Mouse (Mus musculus) embryonic facial prominence, embryonic 15.5 days (tissue): ENCODE measurements at regions not wholly inside any gene's neighbourhood (a gene's known extent, or its start where the extent isn't known, plus 50 kb on each side); places are given as distances from the start of the nearest gene placed in this dataset.

Experiments
- ATAC-seq: fragments of 200-750 bp; cut with Nextera tagmentation; 2 replicates; pipeline ENCODE4 v1.8.0; 2017; ENCODE audit warnings: low read depth, moderate TSS enrichment; ENCODE audit not compliant: insufficient number of reproducible peaks, low FRiP score, low TSS enrichment
- H3K27ac ChIP-seq: fragments of 300-500 bp; sonication (generic); replicated peaks from 2 replicates; pipeline ENCODE4 v1.5.1; 2015; ENCODE audit warnings: mild to moderate bottlenecking, inconsistent platforms
- H3K27me3 ChIP-seq: fragments of 300-500 bp; sonication (generic); 2 replicates; pipeline ENCODE4 v1.6.1; 2015; ENCODE audit warnings: inconsistent platforms
- H3K36me3 ChIP-seq: fragments of 300-500 bp; sonication (generic); 2 replicates; pipeline ENCODE4 v1.6.1; 2015; ENCODE audit warnings: mild to moderate bottlenecking, inconsistent platforms
- H3K4me1 ChIP-seq: fragments of 300-500 bp; sonication (generic); 2 replicates; pipeline ENCODE4 v1.6.1; 2015; ENCODE audit warnings: inconsistent platforms
- H3K4me2 ChIP-seq: fragments of 300-500 bp; sonication (generic); replicated peaks from 2 replicates; pipeline ENCODE4 v1.6.1; 2015; ENCODE audit warnings: mild to moderate bottlenecking, inconsistent platforms
- H3K4me3 ChIP-seq: fragments of 300-500 bp; sonication (generic); replicated peaks from 2 replicates; pipeline ENCODE4 v1.5.1; 2015; ENCODE audit warnings: mild to moderate bottlenecking, inconsistent platforms
- H3K9ac ChIP-seq: fragments of 300-500 bp; sonication (generic); 2 replicates; pipeline ENCODE4 v1.6.1; 2015; ENCODE audit warnings: inconsistent platforms
- H3K9me3 ChIP-seq: fragments of 300-500 bp; sonication (generic); replicated peaks from 2 replicates; pipeline ENCODE4 v1.6.1; 2016; ENCODE audit warnings: inconsistent platforms
- WGBS: fragments of 180-500 bp; shearing (Covaris S2); methylation state at CpG from one replicate; pipeline ENCODE4 v1.1.7; 2015; 5-methylcytosine and 5-hydroxymethylcytosine counted together

GRCm38 (mm10) chr2:64534344-64534743 is 436.5 kb upstream of the Fign start:
- no peaks in the 10 kb centered on the region for H3K36me3 ChIP-seq
- H3K27me3 ChIP-seq, result no peaks in the 10 kb centered on the region
- ATAC-seq, result no peak
- H3K27ac ChIP-seq, result no peak overlapping the region
- H3K9me3 ChIP-seq, result no peaks in the 10 kb centered on the region
- no peak overlapping the region for H3K9ac ChIP-seq
- no peak overlapping the region for H3K4me3 ChIP-seq
- WGBS, result 46% methylated on average over 2 of the region's 2 CpGs
- no peaks in the 10 kb centered on the region for H3K4me1 ChIP-seq
- peak overlapping the region; percentile 8; the same call in 1 of the 2 replicates for H3K4me2 ChIP-seq

- no peak for ATAC-seq
- H3K4me1 ChIP-seq, result no peaks in the 10 kb centered on the region
- H3K9me3 ChIP-seq, result no peaks in the 10 kb centered on the region
- no peak overlapping the region for H3K4me3 ChIP-seq
- H3K27me3 ChIP-seq, result no peaks in the 10 kb centered on the region
- no peaks in the 10 kb centered on the region for H3K36me3 ChIP-seq
- H3K9ac ChIP-seq, result no peak overlapping the region
- H3K27ac ChIP-seq, result no peak overlapping the region
- H3K4me2 ChIP-seq, result no peak overlapping the region
- 38% methylated on average over 3 of the region's 3 CpGs for WGBS
Measured at GRCm38 (mm10) chr2:64522722-64523121, 424.9 kb upstream of the Fign start.

- Histone ChIP-seq H3K36me3 (no peaks in the 10 kb centered on the region), H3K4me3 (no peak overlapping the region), H3K27ac (no peak overlapping the region), H3K4me2 (no peak overlapping the region), H3K27me3 (no peaks in the 10 kb centered on the region), H3K9ac (no peak overlapping the region), H3K4me1 (no peaks in the 10 kb centered on the region), H3K9me3 (no peaks in the 10 kb centered on the region)
- WGBS, result 52% methylated on average over 3 of the region's 3 CpGs
- ATAC-seq, result no peak
Measured at GRCm38 (mm10) chr2:64522233-64522632, 424.4 kb upstream of the Fign start.

GRCm38 (mm10) chr2:64495725-64496124 is 397.9 kb upstream of the Fign start:
- Histone ChIP-seq H3K4me3 (no peak overlapping the region), H3K4me2 (no peak overlapping the region), H3K9ac (no peak overlapping the region), H3K4me1 (no peaks in the 10 kb centered on the region), H3K9me3 (no peaks in the 10 kb centered on the region), H3K27me3 (no peaks in the 10 kb centered on the region), H3K27ac (no peak overlapping the region), H3K36me3 (no peaks in the 10 kb centered on the region)
- no peak for ATAC-seq

- ATAC-seq, result no peak
- H3K4me1 ChIP-seq, result no peaks in the 10 kb centered on the region
- no peak overlapping the region for H3K9ac ChIP-seq
- no peaks in the 10 kb centered on the region for H3K36me3 ChIP-seq
- WGBS, result 75% methylated on average over 12 of the region's 12 CpGs
- no peak overlapping the region for H3K27ac ChIP-seq
- no peaks in the 10 kb centered on the region for H3K27me3 ChIP-seq
- no peaks in the 10 kb centered on the region for H3K9me3 ChIP-seq
- H3K4me3 ChIP-seq, result no peak overlapping the region
- no peak overlapping the region for H3K4me2 ChIP-seq
Measured at GRCm38 (mm10) chr2:64466412-64466970, 368.7 kb upstream of the Fign start.

GRCm38 (mm10) chr2:64462466-64463114 is 364.8 kb upstream of the Fign start:
- H3K36me3 ChIP-seq, result no peaks in the 10 kb centered on the region
- no peaks in the 10 kb centered on the region for H3K9me3 ChIP-seq
- no peak overlapping the region for H3K27ac ChIP-seq
- 48% methylated on average over 8 of the region's 8 CpGs for WGBS
- H3K4me3 ChIP-seq, result no peak overlapping the region
- peak; percentile 43; the same call in 1 of the 2 replicates for ATAC-seq
- H3K9ac ChIP-seq, result no peak overlapping the region
- no peaks in the 10 kb centered on the region for H3K4me1 ChIP-seq
- no peaks in the 10 kb centered on the region for H3K27me3 ChIP-seq
- H3K4me2 ChIP-seq, result no peak overlapping the region

- 73% methylated on average over 11 of the region's 11 CpGs for WGBS
- Histone ChIP-seq H3K9me3 (no peaks in the 10 kb centered on the region), H3K27me3 (no peaks in the 10 kb centered on the region), H3K9ac (no peak overlapping the region), H3K4me3 (no peak overlapping the region), H3K27ac (no peak overlapping the region), H3K4me1 (no peaks in the 10 kb centered on the region), H3K4me2 (no peak overlapping the region), H3K36me3 (no peaks in the 10 kb centered on the region)
- no peak for ATAC-seq
Measured at GRCm38 (mm10) chr2:64462041-64462440, 364.2 kb upstream of the Fign start.

GRCm38 (mm10) chr2:64461636-64462035 is 363.8 kb upstream of the Fign start:
- Histone ChIP-seq H3K9ac (no peak overlapping the region), H3K27ac (no peak overlapping the region), H3K9me3 (no peaks in the 10 kb centered on the region), H3K27me3 (no peaks in the 10 kb centered on the region), H3K4me2 (no peak overlapping the region), H3K4me3 (no peak overlapping the region), H3K4me1 (no peaks in the 10 kb centered on the region), H3K36me3 (no peaks in the 10 kb centered on the region)
- 71% methylated on average over 9 of the region's 9 CpGs for WGBS
- no peak for ATAC-seq

GRCm38 (mm10) chr2:64458171-64458570 is 360.3 kb upstream of the Fign start:
- H3K36me3 ChIP-seq, result no peaks in the 10 kb centered on the region
- WGBS, result 56% methylated on average over 5 of the region's 5 CpGs
- H3K27ac ChIP-seq, result no peak overlapping the region
- H3K4me2 ChIP-seq, result no peak overlapping the region
- H3K9me3 ChIP-seq, result no peaks in the 10 kb centered on the region
- no peaks in the 10 kb centered on the region for H3K4me1 ChIP-seq
- no peaks in the 10 kb centered on the region for H3K27me3 ChIP-seq
- ATAC-seq, result no peak
- no peak overlapping the region for H3K4me3 ChIP-seq
- no peak overlapping the region for H3K9ac ChIP-seq

GRCm38 (mm10) chr2:64452690-64453089 is 354.9 kb upstream of the Fign start:
- Histone ChIP-seq H3K4me1 (no peaks in the 10 kb centered on the region), H3K9ac (no peak overlapping the region), H3K4me3 (no peak overlapping the region), H3K9me3 (no peaks in the 10 kb centered on the region), H3K27me3 (no peaks in the 10 kb centered on the region), H3K4me2 (no peak overlapping the region), H3K27ac (no peak overlapping the region), H3K36me3 (no peaks in the 10 kb centered on the region)
- ATAC-seq, result no peak
- 45% methylated on average over 6 of the region's 6 CpGs for WGBS

- no peak overlapping the region for H3K4me2 ChIP-seq
- H3K27me3 ChIP-seq, result no peaks in the 10 kb centered on the region
- WGBS, result 85% methylated on average over 12 of the region's 12 CpGs
- no peaks in the 10 kb centered on the region for H3K4me1 ChIP-seq
- H3K36me3 ChIP-seq, result no peaks in the 10 kb centered on the region
- no peak overlapping the region for H3K4me3 ChIP-seq
- no peak overlapping the region for H3K27ac ChIP-seq
- no peak overlapping the region for H3K9ac ChIP-seq
- no peak for ATAC-seq
- H3K9me3 ChIP-seq, result no peaks in the 10 kb centered on the region
Measured at GRCm38 (mm10) chr2:64451614-64452317, 353.9 kb upstream of the Fign start.

- H3K27me3 ChIP-seq, result no peaks in the 10 kb centered on the region
- H3K4me1 ChIP-seq, result no peaks in the 10 kb centered on the region
- H3K9me3 ChIP-seq, result no peaks in the 10 kb centered on the region
- H3K9ac ChIP-seq, result no peak overlapping the region
- no peak overlapping the region for H3K4me3 ChIP-seq
- H3K27ac ChIP-seq, result no peak overlapping the region
- 84% methylated on average over 3 of the region's 3 CpGs for WGBS
- no peak for ATAC-seq
- no peak overlapping the region for H3K4me2 ChIP-seq
- H3K36me3 ChIP-seq, result no peaks in the 10 kb centered on the region
Measured at GRCm38 (mm10) chr2:64443171-64443570, 345.3 kb upstream of the Fign start.
